Mouse (Mus musculus) c-Kit-negative CD71-positive TER-119-positive erythroid progenitor cells, embryonic 14.5 days (primary cell): ENCODE measurements around the gene Tnfrsf18.

Experiments
- DNase-seq: peaks from one replicate; pipeline ENCODE4 v3.0.0-alpha.2; 2013; ENCODE audit warnings: low read depth, low spot score

Gene Tnfrsf18

DNA sequence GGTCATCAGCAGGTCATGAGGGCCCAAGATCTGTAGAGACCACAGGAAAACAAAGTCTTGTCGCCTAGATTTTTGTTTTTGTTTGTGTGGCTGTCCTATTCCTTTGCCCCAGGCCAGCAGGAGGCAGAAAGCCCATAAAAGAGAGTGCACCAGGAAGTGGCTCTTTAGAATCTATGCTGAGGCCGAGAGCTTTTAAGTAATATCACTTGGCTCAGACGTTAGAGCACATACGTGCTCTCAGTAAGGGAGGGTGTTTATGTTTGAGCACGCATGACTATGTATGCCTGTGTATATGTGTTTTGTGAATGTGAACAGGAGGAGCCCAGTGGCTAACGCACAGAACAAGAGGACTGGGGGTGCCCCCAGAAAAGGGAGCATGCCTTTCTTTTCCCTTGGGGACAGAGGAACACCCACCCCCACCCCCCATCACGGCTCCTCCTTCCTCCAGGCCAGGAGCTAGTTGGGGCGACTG lies 51.0 kb downstream of the Tnfrsf18 start:
- no peak for DNase-seq

DNA sequence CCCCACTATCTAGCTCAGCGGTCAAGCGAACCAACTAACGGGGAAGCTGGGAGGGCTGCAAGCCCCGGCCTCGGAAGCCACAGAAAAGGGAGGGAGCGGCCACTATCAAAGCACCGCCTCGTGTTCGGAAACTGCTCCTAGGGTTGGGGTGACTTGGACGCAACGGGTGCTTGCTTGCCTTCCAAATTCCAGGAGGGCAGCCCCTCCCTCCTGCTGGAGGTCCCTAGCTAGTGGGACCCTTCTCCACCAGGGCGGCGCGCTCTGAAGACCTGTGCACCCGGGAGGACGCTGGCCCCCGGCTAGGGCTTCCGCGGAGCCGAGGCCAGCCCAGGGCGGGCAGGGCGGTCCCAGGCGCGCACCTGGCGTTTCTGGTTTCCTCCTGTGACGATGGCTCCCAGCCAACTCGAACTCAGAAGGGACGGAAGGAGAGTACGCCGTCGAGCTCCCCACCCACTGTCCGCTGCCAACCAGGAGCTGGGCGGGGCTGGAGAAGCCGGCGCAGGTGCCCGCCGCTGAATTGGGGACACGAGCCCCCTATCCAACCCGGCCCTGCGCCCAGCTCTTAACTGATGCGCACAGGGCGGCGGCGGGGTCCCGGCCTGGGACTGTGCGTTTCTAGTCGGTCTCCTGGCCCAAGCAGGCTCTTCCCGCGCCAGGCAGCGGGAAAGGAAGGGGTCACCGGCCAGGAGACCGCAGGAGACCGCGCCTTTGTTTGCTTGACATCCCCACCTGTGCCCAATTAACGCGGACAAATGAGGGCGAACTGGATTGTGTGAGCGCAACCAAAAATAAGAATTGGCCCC lies 51.7 kb downstream of the Tnfrsf18 start:
- no peak for DNase-seq
